Mouse (Mus musculus) embryonic facial prominence, embryonic 13.5 days (tissue): ENCODE results near the gene Zfp663. TPM values are rescaled to one million over a fixed set of nuclear protein-coding genes. Genes with fewer than 3 reads are reported as not detected.

Experiments
- ATAC-seq: fragments of 200-750 bp; cut with Nextera tagmentation; 2 replicates; pipeline ENCODE4 v1.8.0; 2017; ENCODE audit warnings: low read depth; ENCODE audit not compliant: insufficient number of reproducible peaks, insufficient read depth, low FRiP score, low TSS enrichment
- H3K27ac ChIP-seq: fragments of 300-500 bp; sonication (generic); 2 replicates; pipeline ENCODE4 v1.5.1; 2015; ENCODE audit warnings: moderate library complexity, mild to moderate bottlenecking, inconsistent platforms
- H3K27me3 ChIP-seq: fragments of 300-500 bp; sonication (generic); 2 replicates; pipeline ENCODE4 v1.6.1; 2015; ENCODE audit warnings: mild to moderate bottlenecking, inconsistent platforms
- H3K36me3 ChIP-seq: fragments of 300-500 bp; sonication (generic); 2 replicates; pipeline ENCODE4 v1.6.1; 2015; ENCODE audit warnings: mild to moderate bottlenecking, inconsistent platforms
- H3K4me1 ChIP-seq: fragments of 300-500 bp; sonication (generic); 2 replicates; pipeline ENCODE4 v1.6.1; 2015; ENCODE audit warnings: inconsistent platforms
- H3K4me2 ChIP-seq: fragments of 300-500 bp; sonication (generic); 2 replicates; pipeline ENCODE4 v1.6.1; 2015; ENCODE audit warnings: moderate library complexity, mild to moderate bottlenecking, inconsistent platforms
- H3K4me3 ChIP-seq: fragments of 300-500 bp; sonication (generic); 2 replicates; pipeline ENCODE4 v1.5.1; 2015; ENCODE audit warnings: mild to moderate bottlenecking, inconsistent platforms
- H3K9ac ChIP-seq: fragments of 300-500 bp; sonication (generic); 2 replicates; pipeline ENCODE4 v1.6.1; 2015; ENCODE audit warnings: mild to moderate bottlenecking, inconsistent platforms
- H3K9me3 ChIP-seq: fragments of 300-500 bp; sonication (generic); 2 replicates; pipeline ENCODE4 v1.6.1; 2016; ENCODE audit warnings: inconsistent platforms
- WGBS: fragments of 180-500 bp; shearing (Covaris S2); methylation state at CpG from one replicate; pipeline ENCODE4 v1.1.7; 2015; ENCODE audit warnings: mixed read lengths; 5-methylcytosine and 5-hydroxymethylcytosine counted together
- polyA plus RNA-seq: library from polyadenylated mRNA; unstranded; fragments of >200 nt; fragmentation: Nextera tagmentation; extraction: Ambion mirVana; gene quantifications from 2 replicates; pipeline ENCODE4 v1.2.1, GENCODE M21; 2015

Gene Zfp663
- polyA plus RNA-seq, 1 experiment from 2014 or later: 1.1 TPM

GRCm38 (mm10) chr2:165318941-165319340 is 49.6 kb downstream of the Zfp663 start:
- Histone ChIP-seq H3K27me3 (no peaks in the 10 kb centered on the region), H3K27ac (no peak overlapping the region), H3K4me2 (no peak overlapping the region), H3K9me3 (no peaks in the 10 kb centered on the region), H3K4me3 (no peak overlapping the region), H3K4me1 (peaks cover 67% of the 10 kb centered on the region), H3K9ac (no peak overlapping the region), H3K36me3 (peaks cover 34% of the 10 kb centered on the region)
- WGBS: 89% methylated on average over 7 of the region's 7 CpGs
- ATAC-seq: no peak

- peak overlapping the region; percentile 51 for H3K9ac ChIP-seq
- no peak overlapping the region for H3K4me2 ChIP-seq
- H3K27ac ChIP-seq: 0 out of 2 replicates have a peak overlapping the region, but pooled peaks have one; percentile 12
- H3K9me3 ChIP-seq: no peaks in the 10 kb centered on the region
- ATAC-seq: no peak
- peaks cover 43% of the 10 kb centered on the region for H3K36me3 ChIP-seq
- peaks cover 58% of the 10 kb centered on the region for H3K4me1 ChIP-seq
- no peak overlapping the region for H3K4me3 ChIP-seq
- WGBS: 52% methylated on average over 16 of the region's 16 CpGs
- H3K27me3 ChIP-seq: no peaks in the 10 kb centered on the region
Observed at GRCm38 (mm10) chr2:165317621-165318263, 50.8 kb downstream of the Zfp663 start.

GRCm38 (mm10) chr2:165316837-165317473 is 51.6 kb downstream of the Zfp663 start:
- Histone ChIP-seq H3K27ac (peak overlapping the region; percentile 12; the same call in 1 of the 2 replicates), H3K36me3 (peaks cover 47% of the 10 kb centered on the region), H3K27me3 (no peaks in the 10 kb centered on the region), H3K4me2 (no peak overlapping the region; the same call in 1 of the 2 replicates), H3K4me3 (no peak overlapping the region), H3K4me1 (peaks cover 54% of the 10 kb centered on the region), H3K9me3 (no peaks in the 10 kb centered on the region), H3K9ac (peak overlapping the region; percentile 51)
- ATAC-seq: no peak
- 26% methylated on average over 9 of the region's 9 CpGs for WGBS

GRCm38 (mm10) chr2:165316204-165316603 is 52.3 kb downstream of the Zfp663 start:
- Histone ChIP-seq H3K27ac (0 out of 2 replicates have a peak overlapping the region, but pooled peaks have one; percentile 12), H3K9ac (no peak overlapping the region), H3K4me2 (no peak overlapping the region), H3K4me1 (peaks cover 49% of the 10 kb centered on the region), H3K9me3 (no peaks in the 10 kb centered on the region), H3K36me3 (peaks cover 55% of the 10 kb centered on the region), H3K4me3 (no peak overlapping the region), H3K27me3 (no peaks in the 10 kb centered on the region)
- ATAC-seq: no peak
- WGBS: 68% methylated on average over 10 of the region's 10 CpGs

- Histone ChIP-seq H3K4me2 (no peak overlapping the region), H3K27ac (no peak overlapping the region), H3K27me3 (no peaks in the 10 kb centered on the region), H3K4me3 (no peak overlapping the region), H3K36me3 (peaks cover 67% of the 10 kb centered on the region), H3K9me3 (no peaks in the 10 kb centered on the region), H3K4me1 (peaks cover 40% of the 10 kb centered on the region), H3K9ac (no peak overlapping the region)
- ATAC-seq: no peak
- 88% methylated on average over 8 of the region's 8 CpGs for WGBS
Observed at GRCm38 (mm10) chr2:165314197-165314596, 54.3 kb downstream of the Zfp663 start.

GRCm38 (mm10) chr2:165312381-165312780 is 56.1 kb downstream of the Zfp663 start:
- no peak for ATAC-seq
- WGBS: 54% methylated on average over 7 of the region's 7 CpGs
- Histone ChIP-seq H3K4me3 (no peak overlapping the region), H3K4me1 (peaks cover 21% of the 10 kb centered on the region), H3K9ac (no peak overlapping the region), H3K9me3 (no peaks in the 10 kb centered on the region), H3K27me3 (no peaks in the 10 kb centered on the region), H3K36me3 (peaks cover 85% of the 10 kb centered on the region), H3K4me2 (no peak overlapping the region), H3K27ac (no peak overlapping the region)

GRCm38 (mm10) chr2:165311577-165311976 is 57.0 kb downstream of the Zfp663 start:
- Histone ChIP-seq H3K9me3 (no peaks in the 10 kb centered on the region), H3K27ac (0 out of 2 replicates have a peak overlapping the region, but pooled peaks have one; percentile 28), H3K9ac (no peak overlapping the region), H3K27me3 (no peaks in the 10 kb centered on the region), H3K4me3 (no peak overlapping the region), H3K4me1 (peaks cover 13% of the 10 kb centered on the region), H3K36me3 (peaks cover 92% of the 10 kb centered on the region), H3K4me2 (no peak overlapping the region)
- WGBS: 84% methylated on average over 12 of the region's 12 CpGs
- no peak for ATAC-seq

- Histone ChIP-seq H3K4me1 (peaks cover 9% of the 10 kb centered on the region; the same call in 1 of the 2 replicates), H3K4me3 (no peak overlapping the region), H3K4me2 (no peak overlapping the region), H3K27ac (peak overlapping the region; percentile 28; the same call in 1 of the 2 replicates), H3K9me3 (no peaks in the 10 kb centered on the region), H3K9ac (no peak overlapping the region), H3K36me3 (peaks cover 92% of the 10 kb centered on the region), H3K27me3 (no peaks in the 10 kb centered on the region)
- WGBS: 41% methylated on average over 13 of the region's 13 CpGs
- ATAC-seq: no peak
Observed at GRCm38 (mm10) chr2:165310818-165311425, 57.6 kb downstream of the Zfp663 start.

GRCm38 (mm10) chr2:165307801-165308200 is 60.7 kb downstream of the Zfp663 start:
- ATAC-seq: no peak
- no peaks in the 10 kb centered on the region for H3K9me3 ChIP-seq
- no peak overlapping the region for H3K4me2 ChIP-seq
- no peak overlapping the region for H3K27ac ChIP-seq
- peaks cover 92% of the 10 kb centered on the region for H3K36me3 ChIP-seq
- WGBS: 90% methylated on average over 6 of the region's 6 CpGs
- H3K4me3 ChIP-seq: no peak overlapping the region
- H3K4me1 ChIP-seq: peaks cover 9% of the 10 kb centered on the region; the same call in 1 of the 2 replicates
- no peak overlapping the region for H3K9ac ChIP-seq
- no peaks in the 10 kb centered on the region for H3K27me3 ChIP-seq

GRCm38 (mm10) chr2:165305438-165305837 is 63.1 kb downstream of the Zfp663 start:
- no peak for ATAC-seq
- 89% methylated on average over 8 of the region's 8 CpGs for WGBS

GRCm38 (mm10) chr2:165304819-165305218 is 63.7 kb downstream of the Zfp663 start:
- no peak overlapping the region for H3K4me2 ChIP-seq
- peaks cover 98% of the 10 kb centered on the region for H3K36me3 ChIP-seq
- 88% methylated on average over 19 of the region's 19 CpGs for WGBS
- no peak overlapping the region for H3K9ac ChIP-seq
- H3K4me1 ChIP-seq: no peaks in the 10 kb centered on the region
- no peak overlapping the region for H3K4me3 ChIP-seq
- H3K9me3 ChIP-seq: no peaks in the 10 kb centered on the region
- ATAC-seq: no peak
- no peaks in the 10 kb centered on the region for H3K27me3 ChIP-seq
- no peak overlapping the region for H3K27ac ChIP-seq

More at GRCm38 (mm10) chr2:165305438-165305837, 63.1 kb downstream of the Zfp663 start:
- H3K9me3 ChIP-seq: no peaks in the 10 kb centered on the region
- H3K27me3 ChIP-seq: no peaks in the 10 kb centered on the region
- H3K9ac ChIP-seq: no peak overlapping the region
- H3K27ac ChIP-seq: no peak overlapping the region
- H3K4me3 ChIP-seq: no peak overlapping the region
- H3K36me3 ChIP-seq: peaks cover 94% of the 10 kb centered on the region
- H3K4me2 ChIP-seq: no peak overlapping the region
- H3K4me1 ChIP-seq: no peaks in the 10 kb centered on the region
